Mouse (Mus musculus) MEL (cell line): ENCODE measurements at regions not wholly inside any gene's neighbourhood (a gene's known extent, or its start where the extent isn't known, plus 50 kb on each side); places are given as distances from the start of the nearest gene placed in this dataset.

Experiments
- EP300 ChIP-seq, 2 experiments: IDR thresholded peaks; 2 replicates each; pipeline ENCODE4 v1.6.1; 2011; ENCODE audit warnings: improper control_type of control experiment in 2 of 2, low read length in 2 of 2, low read depth in 1 of 2, mild to moderate bottlenecking in 1 of 2
- GABPA ChIP-seq: IDR thresholded peaks from 2 replicates; pipeline ENCODE4 v1.6.1; 2012; ENCODE audit warnings: low read depth, mild to moderate bottlenecking, inconsistent platforms, low read length, improper control_type of control experiment, moderate library complexity
- MAFK ChIP-seq: IDR thresholded peaks from 2 replicates; pipeline ENCODE4 v1.6.1; 2011; ENCODE audit warnings: low read depth, mild to moderate bottlenecking, low read length, improper control_type of control experiment, borderline replicate concordance
- MAX ChIP-seq: IDR thresholded peaks from 2 replicates; pipeline ENCODE4 v1.6.1; 2011; ENCODE audit warnings: low read length, improper control_type of control experiment
- POLR2AphosphoS2 ChIP-seq: IDR thresholded peaks from 2 replicates; pipeline ENCODE4 v1.6.1; 2011; ENCODE audit warnings: low read length, improper control_type of control experiment
- SIN3A ChIP-seq: IDR thresholded peaks from 2 replicates; pipeline ENCODE4 v1.6.1; 2012; ENCODE audit warnings: low read length, improper control_type of control experiment, inconsistent platforms
- TAL1 ChIP-seq: IDR thresholded peaks from 2 replicates; pipeline ENCODE4 v1.6.1; 2012; ENCODE audit warnings: mild to moderate bottlenecking, inconsistent platforms, low read length, moderate library complexity, mixed read lengths
- TCF12 ChIP-seq: IDR thresholded peaks from 2 replicates; pipeline ENCODE4 v1.6.1; 2014; ENCODE audit warnings: low read depth, mild to moderate bottlenecking, inconsistent platforms, low read length, improper control_type of control experiment, moderate library complexity

DNA sequence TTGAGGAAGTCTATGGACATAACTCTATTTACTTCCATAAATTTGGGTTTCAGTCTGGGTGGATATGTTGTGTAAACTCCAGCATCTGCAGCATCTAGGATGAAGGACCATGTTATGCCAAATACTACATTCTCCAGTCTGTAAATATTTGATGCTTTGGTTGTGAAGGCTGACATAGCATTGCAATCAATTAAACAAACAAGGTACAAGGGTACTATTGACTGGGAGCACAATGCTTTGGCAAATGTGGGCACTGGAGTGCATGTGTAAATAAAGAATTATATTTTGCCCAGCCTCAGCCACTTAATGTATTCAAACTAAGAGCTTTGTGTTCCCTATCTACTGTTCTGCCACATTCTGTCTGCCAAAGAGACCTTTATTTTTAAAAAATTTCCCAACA, 2630.3 kb downstream of the Poteg start:
- TF ChIP-seq TAL1 (no peak), POLR2AphosphoS2 (no peak), SIN3A (no peak), MAFK (no peak), EP300 (IDR thresholded peaks at IDR 0.05; ENCODE audit: low read depth in 1 of 2, low read length in 2 of 2) (no peak), MAX (no peak), TCF12 (no peak), GABPA (no peak)
